Mouse (Mus musculus) liver, adult 2 months (tissue): ENCODE measurements at regions not wholly inside any gene's neighbourhood (a gene's known extent, or its start where the extent isn't known, plus 50 kb on each side); places are given as distances from the start of the nearest gene placed in this dataset.
A peak's percentile ranks its signal among the peaks of the same experiment; 100 is the strongest.

Experiments
- DNase-seq: peaks from one replicate; pipeline ENCODE4 v3.0.0-alpha.2; 2011; ENCODE audit warnings: low read depth, low spot score; ENCODE audit errors: extremely low read depth
- H3K27ac ChIP-seq: fragments of 200-500 bp; replicated peaks from 2 replicates; pipeline ENCODE4 v1.5.1; 2012; ENCODE audit warnings: low read depth, mild to moderate bottlenecking, control low read depth, inconsistent platforms, low read length; ENCODE audit not compliant: insufficient read depth
- H3K27me3 ChIP-seq: fragments of 200-500 bp; 2 replicates; pipeline ENCODE4 v1.6.1; 2012; ENCODE audit warnings: mild to moderate bottlenecking, moderate library complexity, low read length, inconsistent platforms; ENCODE audit not compliant: control insufficient read depth, insufficient read depth
- H3K36me3 ChIP-seq: fragments of 200-500 bp; 2 replicates; pipeline ENCODE4 v1.6.1; 2012; ENCODE audit warnings: low read length, inconsistent platforms; ENCODE audit not compliant: control insufficient read depth, insufficient read depth
- H3K4me1 ChIP-seq: fragments of 200-500 bp; 2 replicates; pipeline ENCODE4 v1.6.1; 2011; ENCODE audit warnings: low read length; ENCODE audit not compliant: control insufficient read depth, insufficient read depth
- H3K4me3 ChIP-seq: fragments of 200-500 bp; 2 replicates; pipeline ENCODE4 v1.5.1; 2011; ENCODE audit warnings: low read depth, mild to moderate bottlenecking, control low read depth, low read length, moderate library complexity; ENCODE audit not compliant: insufficient read depth
- H3K79me2 ChIP-seq: fragments of 200-500 bp; 2 replicates; pipeline ENCODE4 v1.6.1; 2012; ENCODE audit warnings: inconsistent platforms, mild to moderate bottlenecking, low read length, moderate library complexity; ENCODE audit not compliant: control insufficient read depth, insufficient read depth
- H3K9ac ChIP-seq: fragments of 200-500 bp; 2 replicates; pipeline ENCODE4 v1.6.1; 2012; ENCODE audit warnings: low read depth, mild to moderate bottlenecking, control low read depth, inconsistent platforms, low read length
- CTCF ChIP-seq: fragments of 200-500 bp; IDR thresholded peaks from 2 replicates; pipeline ENCODE4 v1.5.1; 2011; ENCODE audit warnings: low read depth, low read length, control low read depth
- POLR2A ChIP-seq: fragments of 200-500 bp; IDR thresholded peaks from 2 replicates; pipeline ENCODE4 v1.6.1; 2011; ENCODE audit warnings: low read length, control low read depth; ENCODE audit not compliant: insufficient read depth; ENCODE audit errors: extremely low read depth
- WGBS: fragments of 180-500 bp; shearing (Covaris S2); methylation state at CpG from one replicate; pipeline ENCODE4 v1.1.7; 2018; 5-methylcytosine and 5-hydroxymethylcytosine counted together

GRCm38 (mm10) chr13:6255303-6255702, 292.6 kb upstream of the Pitrm1 start:
- no peak for DNase-seq
- H3K27me3 ChIP-seq, result no peaks in the 10 kb centered on the region
- H3K4me3 ChIP-seq, result no peak overlapping the region
- no peaks in the 10 kb centered on the region for H3K36me3 ChIP-seq
- no peaks in the 10 kb centered on the region for H3K79me2 ChIP-seq
- no peak overlapping the region for H3K9ac ChIP-seq
- no peaks in the 10 kb centered on the region for H3K4me1 ChIP-seq
- no peak for TF ChIP-seq POLR2A
- TF ChIP-seq CTCF, result no peak
- no peak overlapping the region for H3K27ac ChIP-seq
- WGBS, result 89% methylated on average over 5 of the region's 5 CpGs

- peak; percentile 5 for DNase-seq
These were observed 292.0 kb upstream of the Pitrm1 start for GRCm38 (mm10) chr13:6255728-6256496.

GRCm38 (mm10) chr13:6258456-6258855, 289.5 kb upstream of the Pitrm1 start:
- 71% methylated on average over 1 of the region's 1 CpGs for WGBS
- DNase-seq, result no peak
- Histone ChIP-seq H3K79me2 (no peaks in the 10 kb centered on the region), H3K4me1 (no peaks in the 10 kb centered on the region), H3K9ac (no peak overlapping the region), H3K36me3 (no peaks in the 10 kb centered on the region), H3K27ac (no peak overlapping the region), H3K4me3 (no peak overlapping the region), H3K27me3 (no peaks in the 10 kb centered on the region)
- TF ChIP-seq CTCF (no peak), POLR2A (no peak)

More at GRCm38 (mm10) chr13:6255728-6256496, 292.0 kb upstream of the Pitrm1 start:
- Histone ChIP-seq H3K9ac (no peak overlapping the region), H3K4me3 (no peak overlapping the region), H3K36me3 (no peaks in the 10 kb centered on the region), H3K4me1 (no peaks in the 10 kb centered on the region), H3K27ac (no peak overlapping the region), H3K27me3 (no peaks in the 10 kb centered on the region), H3K79me2 (no peaks in the 10 kb centered on the region)
- TF ChIP-seq POLR2A (no peak), CTCF (no peak)

GRCm38 (mm10) chr13:6260321-6260865, 287.6 kb upstream of the Pitrm1 start:
- Histone ChIP-seq H3K27me3 (no peaks in the 10 kb centered on the region), H3K27ac (no peak overlapping the region), H3K4me1 (no peaks in the 10 kb centered on the region), H3K79me2 (no peaks in the 10 kb centered on the region), H3K4me3 (no peak overlapping the region), H3K9ac (no peak overlapping the region), H3K36me3 (no peaks in the 10 kb centered on the region)
- WGBS, result 82% methylated on average over 3 of the region's 3 CpGs
- DNase-seq, result no peak
- TF ChIP-seq POLR2A (no peak), CTCF (no peak)

- no peaks in the 10 kb centered on the region for H3K36me3 ChIP-seq
- H3K9ac ChIP-seq, result no peak overlapping the region
- no peak overlapping the region for H3K27ac ChIP-seq
- no peaks in the 10 kb centered on the region for H3K27me3 ChIP-seq
- DNase-seq, result no peak
- no peak for TF ChIP-seq CTCF
- TF ChIP-seq POLR2A, result no peak
- 78% methylated on average over 4 of the region's 4 CpGs for WGBS
- no peaks in the 10 kb centered on the region for H3K4me1 ChIP-seq
- H3K79me2 ChIP-seq, result no peaks in the 10 kb centered on the region
- H3K4me3 ChIP-seq, result no peak overlapping the region
These were observed 286.5 kb upstream of the Pitrm1 start for GRCm38 (mm10) chr13:6261458-6261857.

GRCm38 (mm10) chr13:6270546-6270945, 277.4 kb upstream of the Pitrm1 start:
- Histone ChIP-seq H3K4me1 (no peaks in the 10 kb centered on the region), H3K36me3 (no peaks in the 10 kb centered on the region), H3K4me3 (no peak overlapping the region), H3K27ac (no peak overlapping the region), H3K79me2 (no peaks in the 10 kb centered on the region), H3K27me3 (no peaks in the 10 kb centered on the region), H3K9ac (no peak overlapping the region)
- WGBS, result 83% methylated on average over 1 of the region's 1 CpGs
- no peak for DNase-seq
- TF ChIP-seq CTCF (no peak), POLR2A (no peak)
